Mouse (Mus musculus): ENCODE data around the gene Rhobtb1. TPM values are rescaled to one million over a fixed set of nuclear protein-coding genes. Genes with fewer than 3 reads are reported as not detected.

The Rhobtb1 gene
- polyA plus RNA-seq, 1 experiment from 2014 or later: 16.1 TPM

GRCm38 (mm10) chr10:69172412-69172811 lies 21.2 kb downstream of the Rhobtb1 start:
- no peak overlapping the region for H3K9ac ChIP-seq (ENCODE audit: low read length)
- H3K36me3 ChIP-seq (ENCODE audit: control insufficient read depth, insufficient read depth, low read length): no peaks in the 10 kb centered on the region
- H3K4me1 ChIP-seq (ENCODE audit: control insufficient read depth, insufficient read depth, low read length): no peaks in the 10 kb centered on the region
- no peak for DNase-seq (ENCODE audit: low spot score)
- H3K9me3 ChIP-seq (ENCODE audit: control insufficient read depth, low read length): no peaks in the 10 kb centered on the region
- H3K4me2 ChIP-seq (ENCODE audit: low read depth): no peak overlapping the region
- no peak overlapping the region for H3K4me3 ChIP-seq (ENCODE audit: low read depth, low read length)
- no peak overlapping the region for H3K27ac ChIP-seq (ENCODE audit: low read depth, low read length)
- no peak for ATAC-seq (ENCODE audit: insufficient read depth, low FRiP score, low TSS enrichment)
- no peaks in the 10 kb centered on the region for H3K27me3 ChIP-seq (ENCODE audit: control insufficient read depth, insufficient read depth, low read length)
- WGBS: 82% methylated on average over 3 of the region's 3 CpGs

GRCm38 (mm10) chr10:69176116-69176515 lies 24.9 kb downstream of the Rhobtb1 start:
- H3K9me3 ChIP-seq (ENCODE audit: control insufficient read depth, low read length): no peaks in the 10 kb centered on the region
- no peak for ATAC-seq (ENCODE audit: insufficient read depth, low FRiP score, low TSS enrichment)
- no peak overlapping the region for H3K4me3 ChIP-seq (ENCODE audit: low read depth, low read length)
- H3K9ac ChIP-seq (ENCODE audit: low read length): no peak overlapping the region
- H3K36me3 ChIP-seq (ENCODE audit: control insufficient read depth, insufficient read depth, low read length): no peaks in the 10 kb centered on the region
- no peaks in the 10 kb centered on the region for H3K4me1 ChIP-seq (ENCODE audit: control insufficient read depth, insufficient read depth, low read length)
- H3K4me2 ChIP-seq (ENCODE audit: low read depth): no peak overlapping the region
- no peaks in the 10 kb centered on the region for H3K27me3 ChIP-seq (ENCODE audit: control insufficient read depth, insufficient read depth, low read length)
- DNase-seq (ENCODE audit: low spot score): no peak
- WGBS: 82% methylated on average over 3 of the region's 3 CpGs
- H3K27ac ChIP-seq (ENCODE audit: low read depth, low read length): no peak overlapping the region

- no peak overlapping the region for H3K4me3 ChIP-seq (ENCODE audit: low read depth, low read length)
- 97% methylated on average over 1 of the region's 1 CpGs for WGBS
- no peaks in the 10 kb centered on the region for H3K4me1 ChIP-seq (ENCODE audit: control insufficient read depth, insufficient read depth, low read length)
- H3K27me3 ChIP-seq (ENCODE audit: control insufficient read depth, insufficient read depth, low read length): no peaks in the 10 kb centered on the region
- no peak overlapping the region for H3K27ac ChIP-seq (ENCODE audit: low read depth, low read length)
- no peaks in the 10 kb centered on the region for H3K36me3 ChIP-seq (ENCODE audit: control insufficient read depth, insufficient read depth, low read length)
- H3K9me3 ChIP-seq (ENCODE audit: control insufficient read depth, low read length): no peaks in the 10 kb centered on the region
- ATAC-seq (ENCODE audit: insufficient read depth, low FRiP score, low TSS enrichment) (no peak), DNase-seq (ENCODE audit: low spot score) (no peak)
- no peak overlapping the region for H3K4me2 ChIP-seq (ENCODE audit: low read depth)
- H3K9ac ChIP-seq (ENCODE audit: low read length): no peak overlapping the region
These were observed 28.1 kb downstream of the Rhobtb1 start for GRCm38 (mm10) chr10:69179341-69179740.

GRCm38 (mm10) chr10:69180997-69181396 lies 29.8 kb downstream of the Rhobtb1 start:
- no peaks in the 10 kb centered on the region for H3K4me1 ChIP-seq (ENCODE audit: control insufficient read depth, insufficient read depth, low read length)
- no peaks in the 10 kb centered on the region for H3K36me3 ChIP-seq (ENCODE audit: control insufficient read depth, insufficient read depth, low read length)
- WGBS: 78% methylated on average over 3 of the region's 3 CpGs
- H3K9me3 ChIP-seq (ENCODE audit: control insufficient read depth, low read length): no peaks in the 10 kb centered on the region
- H3K4me2 ChIP-seq (ENCODE audit: low read depth): no peak overlapping the region
- H3K9ac ChIP-seq (ENCODE audit: low read length): no peak overlapping the region
- no peak for DNase-seq (ENCODE audit: low spot score)
- H3K4me3 ChIP-seq (ENCODE audit: low read depth, low read length): no peak overlapping the region
- no peak overlapping the region for H3K27ac ChIP-seq (ENCODE audit: low read depth, low read length)
- H3K27me3 ChIP-seq (ENCODE audit: control insufficient read depth, insufficient read depth, low read length): no peaks in the 10 kb centered on the region
- ATAC-seq (ENCODE audit: insufficient read depth, low FRiP score, low TSS enrichment): no peak

- DNase-seq (ENCODE audit: low spot score): no peak
- Histone ChIP-seq H3K27me3 (ENCODE audit: control insufficient read depth, insufficient read depth, low read length) (no peaks in the 10 kb centered on the region), H3K4me3 (ENCODE audit: low read depth, low read length) (no peak overlapping the region), H3K36me3 (ENCODE audit: control insufficient read depth, insufficient read depth, low read length) (no peaks in the 10 kb centered on the region), H3K9me3 (ENCODE audit: control insufficient read depth, low read length) (no peaks in the 10 kb centered on the region), H3K4me2 (ENCODE audit: low read depth) (no peak overlapping the region), H3K27ac (ENCODE audit: low read depth, low read length) (no peak overlapping the region), H3K4me1 (ENCODE audit: control insufficient read depth, insufficient read depth, low read length) (no peaks in the 10 kb centered on the region), H3K9ac (ENCODE audit: low read length) (no peak overlapping the region)
- no peak for ATAC-seq (ENCODE audit: insufficient read depth, low FRiP score, low TSS enrichment)
- WGBS: 94% methylated on average over 4 of the region's 4 CpGs
These were observed 33.7 kb downstream of the Rhobtb1 start for GRCm38 (mm10) chr10:69184903-69185302.

GRCm38 (mm10) chr10:69185431-69185830 lies 34.2 kb downstream of the Rhobtb1 start:
- no peaks in the 10 kb centered on the region for H3K36me3 ChIP-seq (ENCODE audit: control insufficient read depth, insufficient read depth, low read length)
- H3K4me3 ChIP-seq (ENCODE audit: low read depth, low read length): no peak overlapping the region
- H3K9me3 ChIP-seq (ENCODE audit: control insufficient read depth, low read length): no peaks in the 10 kb centered on the region
- H3K9ac ChIP-seq (ENCODE audit: low read length): no peak overlapping the region
- no peak overlapping the region for H3K27ac ChIP-seq (ENCODE audit: low read depth, low read length)
- DNase-seq (ENCODE audit: low spot score) (no peak), ATAC-seq (ENCODE audit: insufficient read depth, low FRiP score, low TSS enrichment) (no peak)
- WGBS: 82% methylated on average over 4 of the region's 4 CpGs
- no peaks in the 10 kb centered on the region for H3K27me3 ChIP-seq (ENCODE audit: control insufficient read depth, insufficient read depth, low read length)
- H3K4me1 ChIP-seq (ENCODE audit: control insufficient read depth, insufficient read depth, low read length): no peaks in the 10 kb centered on the region
- H3K4me2 ChIP-seq (ENCODE audit: low read depth): no peak overlapping the region

- Histone ChIP-seq H3K9ac (ENCODE audit: low read length) (no peak overlapping the region), H3K36me3 (ENCODE audit: control insufficient read depth, insufficient read depth, low read length) (no peaks in the 10 kb centered on the region), H3K4me2 (ENCODE audit: low read depth) (peak overlapping the region; percentile 34), H3K27me3 (ENCODE audit: control insufficient read depth, insufficient read depth, low read length) (no peaks in the 10 kb centered on the region), H3K4me1 (ENCODE audit: control insufficient read depth, insufficient read depth, low read length) (no peaks in the 10 kb centered on the region), H3K4me3 (ENCODE audit: low read depth, low read length) (no peak overlapping the region), H3K27ac (ENCODE audit: low read depth, low read length) (no peak overlapping the region), H3K9me3 (ENCODE audit: control insufficient read depth, low read length) (no peaks in the 10 kb centered on the region)
- peak; percentile 72 for DNase-seq (ENCODE audit: low spot score)
- ATAC-seq (ENCODE audit: insufficient read depth, low FRiP score, low TSS enrichment): peak; percentile 60
- 31% methylated on average over 21 of the region's 21 CpGs for WGBS
These were observed 35.0 kb downstream of the Rhobtb1 start for GRCm38 (mm10) chr10:69185894-69186893.

- H3K4me1 ChIP-seq (ENCODE audit: control insufficient read depth, insufficient read depth, low read length): no peaks in the 10 kb centered on the region
- ATAC-seq (ENCODE audit: insufficient read depth, low FRiP score, low TSS enrichment): no peak
- 92% methylated on average over 9 of the region's 9 CpGs for WGBS
- H3K9ac ChIP-seq (ENCODE audit: low read length): no peak overlapping the region
- no peaks in the 10 kb centered on the region for H3K27me3 ChIP-seq (ENCODE audit: control insufficient read depth, insufficient read depth, low read length)
- H3K36me3 ChIP-seq (ENCODE audit: control insufficient read depth, insufficient read depth, low read length): no peaks in the 10 kb centered on the region
- no peaks in the 10 kb centered on the region for H3K9me3 ChIP-seq (ENCODE audit: control insufficient read depth, low read length)
- no peak overlapping the region for H3K4me2 ChIP-seq (ENCODE audit: low read depth)
- H3K4me3 ChIP-seq (ENCODE audit: low read depth, low read length): no peak overlapping the region
- H3K27ac ChIP-seq (ENCODE audit: low read depth, low read length): no peak overlapping the region
- no peak for DNase-seq (ENCODE audit: low spot score)
These were observed 36.7 kb downstream of the Rhobtb1 start for GRCm38 (mm10) chr10:69187773-69188443.
